Mouse (Mus musculus): ENCODE measurements around the gene Rps16. TPM values are rescaled to one million over a fixed set of nuclear protein-coding genes. Genes with fewer than 3 reads are reported as not detected.

The Rps16 gene
- total RNA-seq, 1 experiment from 2014 or later: 1,083 TPM

GRCm38 (mm10) chr7:28339213-28339917 is 11.1 kb upstream of the Rps16 start:
- ATAC-seq (replicated peaks in 1 of 2; ENCODE audit: insufficient read depth in 1 of 2, low FRiP score in 2 of 2, low TSS enrichment in 1 of 2, low read depth in 1 of 2, poor library complexity in 2 of 2, severe bottlenecking in 2 of 2): peak; percentile 73 to 76; a peak in 3 of 4 replicates

- no peak for ATAC-seq (replicated peaks in 1 of 2; ENCODE audit: insufficient read depth in 1 of 2, low FRiP score in 2 of 2, low TSS enrichment in 1 of 2, low read depth in 1 of 2, poor library complexity in 2 of 2, severe bottlenecking in 2 of 2)
Observed at GRCm38 (mm10) chr7:28341381-28341780, 9.1 kb upstream of the Rps16 start.

- ATAC-seq (replicated peaks in 1 of 2; ENCODE audit: insufficient read depth in 1 of 2, low FRiP score in 2 of 2, low TSS enrichment in 1 of 2, low read depth in 1 of 2, poor library complexity in 2 of 2, severe bottlenecking in 2 of 2): peak; percentile 65 to 70
Observed at GRCm38 (mm10) chr7:28344637-28345036, 5.8 kb upstream of the Rps16 start.

GRCm38 (mm10) chr7:28347746-28348145 is 2.7 kb upstream of the Rps16 start:
- no peak for ATAC-seq (replicated peaks in 1 of 2; ENCODE audit: insufficient read depth in 1 of 2, low FRiP score in 2 of 2, low TSS enrichment in 1 of 2, low read depth in 1 of 2, poor library complexity in 2 of 2, severe bottlenecking in 2 of 2)

- ATAC-seq (replicated peaks in 1 of 2; ENCODE audit: insufficient read depth in 1 of 2, low FRiP score in 2 of 2, low TSS enrichment in 1 of 2, low read depth in 1 of 2, poor library complexity in 2 of 2, severe bottlenecking in 2 of 2): no peak
Observed at GRCm38 (mm10) chr7:28348601-28349000, 1.9 kb upstream of the Rps16 start.

GRCm38 (mm10) chr7:28351676-28352191 is 1.3 kb downstream of the Rps16 start:
- no peak for ATAC-seq (replicated peaks in 1 of 2; ENCODE audit: insufficient read depth in 1 of 2, low FRiP score in 2 of 2, low TSS enrichment in 1 of 2, low read depth in 1 of 2, poor library complexity in 2 of 2, severe bottlenecking in 2 of 2)

- ATAC-seq (replicated peaks in 1 of 2; ENCODE audit: insufficient read depth in 1 of 2, low FRiP score in 2 of 2, low TSS enrichment in 1 of 2, low read depth in 1 of 2, poor library complexity in 2 of 2, severe bottlenecking in 2 of 2): no peak
Observed at GRCm38 (mm10) chr7:28353267-28353666, 2.8 kb downstream of the Rps16 start.

GRCm38 (mm10) chr7:28354113-28354581 is 3.7 kb downstream of the Rps16 start:
- no peak for ATAC-seq (replicated peaks in 1 of 2; ENCODE audit: insufficient read depth in 1 of 2, low FRiP score in 2 of 2, low TSS enrichment in 1 of 2, low read depth in 1 of 2, poor library complexity in 2 of 2, severe bottlenecking in 2 of 2)

- ATAC-seq (replicated peaks in 1 of 2; ENCODE audit: insufficient read depth in 1 of 2, low FRiP score in 2 of 2, low TSS enrichment in 1 of 2, low read depth in 1 of 2, poor library complexity in 2 of 2, severe bottlenecking in 2 of 2): no peak
Observed at GRCm38 (mm10) chr7:28354596-28354995, 4.1 kb downstream of the Rps16 start.

GRCm38 (mm10) chr7:28355221-28355620 is 4.8 kb downstream of the Rps16 start:
- peak in 1 of 2 experiments; percentile 24; a peak in 1 of 4 replicates for ATAC-seq (replicated peaks in 1 of 2; ENCODE audit: insufficient read depth in 1 of 2, low FRiP score in 2 of 2, low TSS enrichment in 1 of 2, low read depth in 1 of 2, poor library complexity in 2 of 2, severe bottlenecking in 2 of 2)

GRCm38 (mm10) chr7:28356981-28357380 is 6.5 kb downstream of the Rps16 start:
- no peak for ATAC-seq (replicated peaks in 1 of 2; ENCODE audit: insufficient read depth in 1 of 2, low FRiP score in 2 of 2, low TSS enrichment in 1 of 2, low read depth in 1 of 2, poor library complexity in 2 of 2, severe bottlenecking in 2 of 2)

- no peak for ATAC-seq (replicated peaks in 1 of 2; ENCODE audit: insufficient read depth in 1 of 2, low FRiP score in 2 of 2, low TSS enrichment in 1 of 2, low read depth in 1 of 2, poor library complexity in 2 of 2, severe bottlenecking in 2 of 2)
Observed at GRCm38 (mm10) chr7:28357984-28358383, 7.5 kb downstream of the Rps16 start.

- ATAC-seq (replicated peaks in 1 of 2; ENCODE audit: insufficient read depth in 1 of 2, low FRiP score in 2 of 2, low TSS enrichment in 1 of 2, low read depth in 1 of 2, poor library complexity in 2 of 2, severe bottlenecking in 2 of 2): no peak
Observed at GRCm38 (mm10) chr7:28358431-28358830, 8.0 kb downstream of the Rps16 start.

GRCm38 (mm10) chr7:28359854-28360253 is 9.4 kb downstream of the Rps16 start:
- ATAC-seq (replicated peaks in 1 of 2; ENCODE audit: insufficient read depth in 1 of 2, low FRiP score in 2 of 2, low TSS enrichment in 1 of 2, low read depth in 1 of 2, poor library complexity in 2 of 2, severe bottlenecking in 2 of 2): no peak

- ATAC-seq (replicated peaks in 1 of 2; ENCODE audit: insufficient read depth in 1 of 2, low FRiP score in 2 of 2, low TSS enrichment in 1 of 2, low read depth in 1 of 2, poor library complexity in 2 of 2, severe bottlenecking in 2 of 2): no peak
Observed at GRCm38 (mm10) chr7:28360291-28360690, 9.8 kb downstream of the Rps16 start.

GRCm38 (mm10) chr7:28361647-28362341 is 11.3 kb downstream of the Rps16 start:
- no peak for ATAC-seq (replicated peaks in 1 of 2; ENCODE audit: insufficient read depth in 1 of 2, low FRiP score in 2 of 2, low TSS enrichment in 1 of 2, low read depth in 1 of 2, poor library complexity in 2 of 2, severe bottlenecking in 2 of 2)

GRCm38 (mm10) chr7:28362441-28363060 is 12.1 kb downstream of the Rps16 start:
- no peak; a peak in 1 of 4 replicates for ATAC-seq (replicated peaks in 1 of 2; ENCODE audit: insufficient read depth in 1 of 2, low FRiP score in 2 of 2, low TSS enrichment in 1 of 2, low read depth in 1 of 2, poor library complexity in 2 of 2, severe bottlenecking in 2 of 2)

GRCm38 (mm10) chr7:28367663-28368275 is 17.3 kb downstream of the Rps16 start:
- ATAC-seq (replicated peaks in 1 of 2; ENCODE audit: insufficient read depth in 1 of 2, low FRiP score in 2 of 2, low TSS enrichment in 1 of 2, low read depth in 1 of 2, poor library complexity in 2 of 2, severe bottlenecking in 2 of 2): no peak

Data from hematopoietic stem cell, adult 5-6 weeks (primary cell).